Mouse (Mus musculus): ENCODE results near the gene Slc13a3. TPM values are rescaled to one million over a fixed set of nuclear protein-coding genes. Genes with fewer than 3 reads are reported as not detected.

Gene Slc13a3
- polyA plus RNA-seq, 1 experiment from 2014 or later = 5.9 TPM

- H3K9ac ChIP-seq = no peak overlapping the region
- no peaks in the 10 kb centered on the region for H3K27me3 ChIP-seq (ENCODE audit: control insufficient read depth, insufficient read depth, low read length)
- H3K27ac ChIP-seq = no peak overlapping the region
- no peak overlapping the region for H3K4me3 ChIP-seq (replicated peaks; ENCODE audit: low read length)
- H3K4me1 ChIP-seq (replicated peaks; ENCODE audit: control insufficient read depth, insufficient read depth, low read length) = no peaks in the 10 kb centered on the region
- 66% methylated on average over 5 of the region's 5 CpGs for WGBS
- ATAC-seq (ENCODE audit: low FRiP score) (peak; percentile 34; the same call in 1 of the 2 replicates), DNase-seq (ENCODE audit: low spot score) (no peak)
- peaks cover 26% of the 10 kb centered on the region for H3K36me3 ChIP-seq (replicated peaks; ENCODE audit: control insufficient read depth, insufficient read depth)
- no peaks in the 10 kb centered on the region for H3K9me3 ChIP-seq (ENCODE audit: control insufficient read depth, low read length)
- no peak overlapping the region for H3K4me2 ChIP-seq (replicated peaks)
These were observed 13.4 kb upstream of the Slc13a3 start for GRCm38 (mm10) chr2:165486401-165486800.

DNA sequence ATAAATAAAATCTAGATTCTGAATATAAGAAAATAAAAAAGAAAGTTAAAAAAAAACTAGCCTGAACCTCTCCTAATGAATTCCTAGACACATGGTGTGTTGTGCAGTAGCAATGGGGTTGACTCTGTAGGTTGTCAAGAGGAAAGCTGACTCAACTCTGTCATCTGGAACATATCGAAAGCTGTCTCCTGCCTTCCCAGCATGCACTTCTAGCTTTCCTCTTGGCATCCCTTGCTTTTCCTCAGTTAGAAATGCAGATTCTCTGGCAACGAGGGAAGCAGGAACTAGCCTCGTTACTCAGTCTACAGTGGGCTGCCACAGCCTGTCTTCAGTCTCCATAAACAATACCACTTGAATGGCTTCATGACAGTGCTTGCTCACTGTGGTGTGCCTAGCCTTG lies 12.8 kb upstream of the Slc13a3 start:
- Histone ChIP-seq H3K27ac (no peak overlapping the region), H3K36me3 (replicated peaks; ENCODE audit: control insufficient read depth, insufficient read depth) (peaks cover 25% of the 10 kb centered on the region), H3K4me3 (replicated peaks; ENCODE audit: low read length) (no peak overlapping the region), H3K4me1 (replicated peaks; ENCODE audit: control insufficient read depth, insufficient read depth, low read length) (no peaks in the 10 kb centered on the region), H3K9ac (no peak overlapping the region), H3K4me2 (replicated peaks) (no peak overlapping the region), H3K9me3 (ENCODE audit: control insufficient read depth, low read length) (no peaks in the 10 kb centered on the region), H3K27me3 (ENCODE audit: control insufficient read depth, insufficient read depth, low read length) (no peaks in the 10 kb centered on the region)
- DNase-seq (ENCODE audit: low spot score) (no peak), ATAC-seq (ENCODE audit: low FRiP score) (no peak; the same call in 1 of the 2 replicates)
- 76% methylated on average over 3 of the region's 3 CpGs for WGBS

DNA sequence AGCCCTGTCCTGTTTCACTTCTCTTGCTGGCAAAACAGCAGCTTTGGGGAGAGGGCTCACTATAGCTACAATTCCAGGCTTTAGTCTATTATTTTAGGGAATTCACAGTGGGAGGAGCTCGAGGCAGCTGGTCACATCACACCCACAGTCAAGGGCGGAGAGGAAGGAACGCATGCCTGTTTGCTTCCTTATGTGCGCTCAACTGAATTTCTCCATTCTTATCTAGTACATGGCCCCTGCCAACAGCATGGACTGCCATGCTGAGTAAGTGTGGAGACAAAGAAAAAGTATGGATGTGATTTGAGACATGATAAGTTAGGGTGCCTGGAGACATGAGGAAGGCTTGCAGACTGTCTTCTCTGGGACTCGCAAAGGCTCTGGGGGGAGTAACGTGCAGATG lies 11.1 kb upstream of the Slc13a3 start:
- no peaks in the 10 kb centered on the region for H3K4me1 ChIP-seq (replicated peaks; ENCODE audit: control insufficient read depth, insufficient read depth, low read length)
- no peaks in the 10 kb centered on the region for H3K9me3 ChIP-seq (ENCODE audit: control insufficient read depth, low read length)
- no peak overlapping the region for H3K9ac ChIP-seq
- peaks cover 8% of the 10 kb centered on the region for H3K36me3 ChIP-seq (replicated peaks; ENCODE audit: control insufficient read depth, insufficient read depth)
- ATAC-seq (ENCODE audit: low FRiP score) = no peak
- no peak overlapping the region for H3K4me2 ChIP-seq (replicated peaks)
- H3K27ac ChIP-seq = no peak overlapping the region
- no peak overlapping the region for H3K4me3 ChIP-seq (replicated peaks; ENCODE audit: low read length)
- 65% methylated on average over 6 of the region's 6 CpGs for WGBS
- no peak for DNase-seq (ENCODE audit: low spot score)
- no peaks in the 10 kb centered on the region for H3K27me3 ChIP-seq (ENCODE audit: control insufficient read depth, insufficient read depth, low read length)

DNA sequence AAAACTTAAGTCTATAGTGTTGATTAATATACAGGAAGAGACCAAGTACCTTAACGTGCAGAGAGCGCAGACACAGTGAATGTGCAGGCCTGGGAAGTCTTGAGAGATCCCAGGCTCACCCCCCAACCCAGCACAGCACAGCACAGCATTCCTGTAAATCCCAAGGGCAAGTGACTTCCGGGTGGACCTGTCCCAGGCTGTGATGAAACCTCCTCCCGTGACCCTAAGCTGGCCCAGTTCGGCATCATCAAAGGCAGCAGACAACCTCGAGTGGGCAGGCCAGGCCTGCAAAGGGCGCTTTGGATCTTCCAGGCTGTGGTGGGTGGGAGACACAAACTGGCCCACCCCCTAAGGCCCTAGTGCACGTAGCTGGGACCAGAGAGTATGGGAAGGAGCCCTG lies 9.0 kb upstream of the Slc13a3 start:
- no peaks in the 10 kb centered on the region for H3K4me1 ChIP-seq (replicated peaks; ENCODE audit: control insufficient read depth, insufficient read depth, low read length)
- no peak overlapping the region for H3K9ac ChIP-seq
- H3K9me3 ChIP-seq (ENCODE audit: control insufficient read depth, low read length) = no peaks in the 10 kb centered on the region
- H3K36me3 ChIP-seq (replicated peaks; ENCODE audit: control insufficient read depth, insufficient read depth) = no peaks in the 10 kb centered on the region
- no peaks in the 10 kb centered on the region for H3K27me3 ChIP-seq (ENCODE audit: control insufficient read depth, insufficient read depth, low read length)
- 62% methylated on average over 8 of the region's 8 CpGs for WGBS
- no peak overlapping the region for H3K4me3 ChIP-seq (replicated peaks; ENCODE audit: low read length)
- no peak overlapping the region for H3K27ac ChIP-seq
- no peak overlapping the region for H3K4me2 ChIP-seq (replicated peaks)
- DNase-seq (ENCODE audit: low spot score) (no peak), ATAC-seq (ENCODE audit: low FRiP score) (no peak)

DNA sequence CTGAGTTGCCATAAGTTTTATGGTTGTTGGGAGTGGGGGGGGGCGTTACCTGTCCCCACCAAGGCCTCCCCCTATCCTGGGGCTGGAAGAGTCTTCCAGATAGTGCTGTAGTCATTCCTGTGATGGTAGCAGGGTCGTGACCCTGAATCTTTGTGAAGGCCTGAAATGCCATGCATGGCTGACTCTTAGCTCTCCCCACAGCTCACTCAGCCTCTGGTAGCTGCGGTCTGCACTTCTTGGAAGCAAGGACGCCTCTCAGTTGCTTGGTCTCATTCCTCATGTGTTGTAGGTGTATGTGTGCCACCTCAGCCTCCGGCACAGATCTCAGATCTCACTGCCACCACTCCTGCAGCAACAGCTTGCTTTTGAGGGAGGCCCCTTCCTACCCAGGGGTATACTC lies 2.8 kb upstream of the Slc13a3 start:
- Histone ChIP-seq H3K4me3 (replicated peaks; ENCODE audit: low read length) (no peak overlapping the region), H3K4me1 (replicated peaks; ENCODE audit: control insufficient read depth, insufficient read depth, low read length) (no peaks in the 10 kb centered on the region), H3K9me3 (ENCODE audit: control insufficient read depth, low read length) (no peaks in the 10 kb centered on the region), H3K36me3 (replicated peaks; ENCODE audit: control insufficient read depth, insufficient read depth) (no peaks in the 10 kb centered on the region), H3K27ac (no peak overlapping the region), H3K27me3 (ENCODE audit: control insufficient read depth, insufficient read depth, low read length) (0 out of 2 replicates have a peak, but pooled peaks cover 11% of the 10 kb centered on the region), H3K9ac (no peak overlapping the region), H3K4me2 (replicated peaks) (no peak overlapping the region)
- no peak for DNase-seq (ENCODE audit: low spot score)
- 54% methylated on average over 5 of the region's 5 CpGs for WGBS
- no peak for ATAC-seq (ENCODE audit: low FRiP score)

- no peak for ATAC-seq (ENCODE audit: low FRiP score)
- H3K4me3 ChIP-seq (replicated peaks; ENCODE audit: low read length) = no peak overlapping the region
- no peak overlapping the region for H3K4me2 ChIP-seq (replicated peaks)
- no peak for DNase-seq (ENCODE audit: low spot score)
- no peaks in the 10 kb centered on the region for H3K4me1 ChIP-seq (replicated peaks; ENCODE audit: control insufficient read depth, insufficient read depth, low read length)
- no peak overlapping the region for H3K9ac ChIP-seq
- no peak overlapping the region for H3K27ac ChIP-seq
- 0 out of 2 replicates have a peak, but pooled peaks cover 11% of the 10 kb centered on the region for H3K27me3 ChIP-seq (ENCODE audit: control insufficient read depth, insufficient read depth, low read length)
- 73% methylated on average over 7 of the region's 7 CpGs for WGBS
- H3K9me3 ChIP-seq (ENCODE audit: control insufficient read depth, low read length) = no peaks in the 10 kb centered on the region
- H3K36me3 ChIP-seq (replicated peaks; ENCODE audit: control insufficient read depth, insufficient read depth) = no peaks in the 10 kb centered on the region
These were observed 2.4 kb upstream of the Slc13a3 start for GRCm38 (mm10) chr2:165475412-165475811.

DNA sequence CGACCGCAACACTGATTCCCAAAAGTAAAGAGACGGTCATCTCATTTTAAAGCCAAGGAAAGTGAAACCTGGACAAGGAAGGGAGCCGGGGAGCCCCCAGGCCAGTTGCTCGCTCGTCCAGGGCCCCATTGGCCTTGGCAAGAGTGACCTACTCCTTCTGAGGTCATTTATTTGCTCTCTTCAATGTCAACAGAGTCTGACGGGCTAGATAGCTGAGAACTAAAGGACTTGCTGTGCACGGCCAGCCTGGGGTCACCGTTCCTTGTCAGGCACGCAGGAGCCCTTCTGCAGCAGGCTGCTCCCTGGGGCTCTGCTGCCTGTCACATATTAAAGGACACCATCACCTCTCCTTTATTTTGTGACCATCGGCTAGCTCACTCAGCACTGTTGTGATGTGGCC lies 1.1 kb downstream of the Slc13a3 start:
- Histone ChIP-seq H3K9me3 (ENCODE audit: control insufficient read depth, low read length) (no peaks in the 10 kb centered on the region), H3K27ac (no peak overlapping the region), H3K4me1 (replicated peaks; ENCODE audit: control insufficient read depth, insufficient read depth, low read length) (peaks cover 6% of the 10 kb centered on the region; the same call in 1 of the 2 replicates), H3K4me3 (replicated peaks; ENCODE audit: low read length) (no peak overlapping the region), H3K9ac (no peak overlapping the region), H3K36me3 (replicated peaks; ENCODE audit: control insufficient read depth, insufficient read depth) (no peaks in the 10 kb centered on the region), H3K27me3 (ENCODE audit: control insufficient read depth, insufficient read depth, low read length) (0 out of 2 replicates have a peak, but pooled peaks cover 11% of the 10 kb centered on the region), H3K4me2 (replicated peaks) (no peak overlapping the region)
- no peak for ATAC-seq (ENCODE audit: low FRiP score)
- 66% methylated on average over 11 of the region's 11 CpGs for WGBS
- DNase-seq (ENCODE audit: low spot score) = no peak

- peaks cover 6% of the 10 kb centered on the region; the same call in 1 of the 2 replicates for H3K4me1 ChIP-seq (replicated peaks; ENCODE audit: control insufficient read depth, insufficient read depth, low read length)
- H3K9ac ChIP-seq = no peak overlapping the region
- ATAC-seq (ENCODE audit: low FRiP score) = no peak
- H3K4me3 ChIP-seq (replicated peaks; ENCODE audit: low read length) = no peak overlapping the region
- DNase-seq (ENCODE audit: low spot score) = no peak
- H3K4me2 ChIP-seq (replicated peaks) = no peak overlapping the region
- no peaks in the 10 kb centered on the region for H3K36me3 ChIP-seq (replicated peaks; ENCODE audit: control insufficient read depth, insufficient read depth)
- no peaks in the 10 kb centered on the region for H3K9me3 ChIP-seq (ENCODE audit: control insufficient read depth, low read length)
- no peak overlapping the region for H3K27ac ChIP-seq
- H3K27me3 ChIP-seq (ENCODE audit: control insufficient read depth, insufficient read depth, low read length) = 0 out of 2 replicates have a peak, but pooled peaks cover 11% of the 10 kb centered on the region
- 54% methylated on average over 5 of the region's 5 CpGs for WGBS
These were observed 2.9 kb downstream of the Slc13a3 start for GRCm38 (mm10) chr2:165470167-165470566.

DNA sequence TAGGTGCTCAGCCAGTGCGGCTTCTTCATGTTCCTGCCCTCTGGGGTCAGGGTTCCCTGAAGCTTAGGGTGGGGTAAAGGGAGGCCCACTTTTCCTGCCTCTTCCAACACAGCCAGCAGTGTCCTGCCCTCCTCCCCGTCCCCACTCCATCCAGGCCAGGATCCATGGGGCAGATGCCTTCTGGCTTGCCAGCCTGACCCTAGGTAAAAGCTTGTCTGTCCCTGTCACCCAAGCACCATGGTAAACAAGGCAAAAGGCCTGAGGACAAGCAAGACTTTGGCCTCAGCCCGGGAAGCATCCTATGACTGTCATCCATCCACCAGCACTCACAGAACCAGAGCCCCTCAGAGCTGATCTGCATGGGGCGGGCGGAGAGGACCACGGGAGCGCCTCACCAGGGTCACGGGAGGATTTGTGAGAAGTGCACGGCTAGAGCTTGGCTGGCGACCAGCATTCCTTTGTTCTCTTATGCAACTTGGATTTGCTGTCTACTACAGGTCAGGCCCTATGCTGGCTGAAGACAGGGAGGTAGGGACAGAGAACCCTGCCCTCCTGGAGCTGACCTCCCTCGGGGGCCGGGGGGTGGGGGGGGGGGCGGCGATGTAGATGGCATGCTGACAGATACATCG lies 5.1 kb downstream of the Slc13a3 start:
- no peak overlapping the region for H3K4me3 ChIP-seq (replicated peaks; ENCODE audit: low read length)
- H3K36me3 ChIP-seq (replicated peaks; ENCODE audit: control insufficient read depth, insufficient read depth) = no peaks in the 10 kb centered on the region
- H3K27ac ChIP-seq = no peak overlapping the region
- DNase-seq (ENCODE audit: low spot score) (no peak), ATAC-seq (ENCODE audit: low FRiP score) (no peak)
- H3K4me1 ChIP-seq (replicated peaks; ENCODE audit: control insufficient read depth, insufficient read depth, low read length) = peaks cover 6% of the 10 kb centered on the region; the same call in 1 of the 2 replicates
- H3K4me2 ChIP-seq (replicated peaks) = no peak overlapping the region
- H3K9ac ChIP-seq = no peak overlapping the region
- H3K27me3 ChIP-seq (ENCODE audit: control insufficient read depth, insufficient read depth, low read length) = 0 out of 2 replicates have a peak, but pooled peaks cover 7% of the 10 kb centered on the region
- H3K9me3 ChIP-seq (ENCODE audit: control insufficient read depth, low read length) = no peaks in the 10 kb centered on the region
- WGBS = 41% methylated on average over 15 of the region's 15 CpGs

DNA sequence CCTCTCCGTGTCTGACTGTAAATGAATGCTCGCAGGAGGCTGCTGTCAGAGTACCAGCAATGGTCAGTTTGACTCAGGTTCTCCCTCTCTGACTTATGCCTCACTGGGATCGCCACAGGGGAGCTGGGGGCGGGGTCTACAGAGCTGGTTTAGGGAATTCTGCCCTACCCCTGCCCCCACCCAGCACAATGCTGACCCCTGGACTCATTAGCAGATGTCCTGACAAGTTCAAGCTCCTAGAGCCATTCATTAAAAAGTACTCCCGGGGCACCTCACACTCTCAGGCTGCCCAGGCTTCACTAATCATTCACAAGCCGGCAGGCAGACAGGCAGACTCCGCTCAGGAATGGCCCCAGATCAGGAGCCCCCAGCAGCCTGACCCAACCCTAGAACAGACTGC lies 13.4 kb downstream of the Slc13a3 start:
- WGBS = 27% methylated on average over 7 of the region's 7 CpGs
- no peak for DNase-seq (ENCODE audit: low spot score)
- Histone ChIP-seq H3K27me3 (ENCODE audit: control insufficient read depth, insufficient read depth, low read length) (no peaks in the 10 kb centered on the region), H3K36me3 (replicated peaks; ENCODE audit: control insufficient read depth, insufficient read depth) (no peaks in the 10 kb centered on the region), H3K4me1 (replicated peaks; ENCODE audit: control insufficient read depth, insufficient read depth, low read length) (no peaks in the 10 kb centered on the region; the same call in 1 of the 2 replicates), H3K9me3 (ENCODE audit: control insufficient read depth, low read length) (no peaks in the 10 kb centered on the region), H3K9ac (no peak overlapping the region), H3K4me3 (replicated peaks; ENCODE audit: low read length) (no peak overlapping the region), H3K27ac (no peak overlapping the region), H3K4me2 (replicated peaks) (no peak overlapping the region)
- ATAC-seq (ENCODE audit: low FRiP score) = no peak
